Mouse (Mus musculus) heart, adult 9 months (tissue): ENCODE results near the gene Dync2h1.
"Not testable (repeated sequence)": the region's sequence is repeated elsewhere in the genome, so short reads cannot be mapped to it uniquely, and the experiment has no call there.

ENCODE experiments used
- DNase-seq, 2 experiments: peaks; one replicate each; pipeline ENCODE4 v3.0.0; 2022; ENCODE audit warnings: low spot score in 2 of 2

Gene Dync2h1

DNA sequence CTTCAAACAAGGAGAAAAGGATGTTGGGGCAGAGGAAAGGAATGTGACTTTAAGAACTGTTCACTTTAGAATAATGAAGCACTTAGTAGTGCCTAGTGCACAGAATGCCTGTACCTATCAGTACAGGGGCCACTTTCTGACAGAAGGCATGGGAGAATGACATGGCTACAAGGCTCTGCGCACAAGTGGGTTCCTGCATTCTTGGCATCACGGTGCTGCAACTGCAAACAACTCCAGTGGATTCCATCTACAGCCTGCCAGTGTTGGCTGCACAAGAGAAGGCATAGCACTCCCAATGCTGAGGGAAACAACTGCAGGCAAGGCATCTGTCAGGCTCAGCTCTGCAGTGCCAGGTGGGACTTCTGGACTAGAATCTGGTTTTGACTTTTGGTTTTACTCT is 151.7 kb downstream of the Dync2h1 start:
- no peak for DNase-seq

- DNase-seq = no peak
These were observed 168.6 kb downstream of the Dync2h1 start for GRCm38 (mm10) chr9:7015600-7015999.

DNA sequence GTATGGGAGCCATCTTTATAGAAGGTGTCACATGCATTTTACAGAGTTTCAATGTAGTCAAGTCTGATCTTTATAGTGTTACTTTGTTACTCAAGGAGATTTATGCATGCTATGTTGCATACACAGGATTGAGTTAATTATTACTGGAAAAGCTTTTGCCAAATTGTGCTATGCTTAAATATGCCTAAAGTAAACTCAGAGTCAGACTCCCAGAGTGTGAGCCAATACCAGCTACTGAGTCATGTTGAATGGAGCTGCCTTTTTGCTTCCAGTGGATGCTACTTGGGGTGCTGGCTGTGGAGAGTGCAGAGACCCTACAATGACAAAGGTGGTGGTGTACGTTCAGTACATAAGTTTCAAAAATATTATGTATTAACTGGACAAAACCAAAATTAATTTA is 169.5 kb downstream of the Dync2h1 start:
- DNase-seq = no peak

DNA sequence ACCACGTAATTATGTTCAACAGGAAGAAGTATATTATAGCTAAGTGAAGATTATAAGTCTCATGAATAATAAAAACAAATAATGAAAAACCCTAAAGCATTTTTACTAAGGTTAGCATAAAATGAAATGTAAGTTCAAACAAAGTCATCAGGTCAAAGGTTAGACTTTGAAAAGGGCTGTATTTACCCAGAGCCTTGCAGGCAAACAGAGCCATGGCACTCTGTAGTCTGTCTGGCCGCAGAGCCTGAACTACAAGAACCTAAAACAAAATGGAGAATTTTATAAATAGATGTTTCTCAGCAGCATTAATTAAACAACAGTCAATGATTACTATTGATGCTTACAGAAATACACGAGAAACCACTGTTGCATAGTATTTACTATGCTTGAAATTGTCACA is 174.5 kb downstream of the Dync2h1 start:
- no peak for DNase-seq

DNA sequence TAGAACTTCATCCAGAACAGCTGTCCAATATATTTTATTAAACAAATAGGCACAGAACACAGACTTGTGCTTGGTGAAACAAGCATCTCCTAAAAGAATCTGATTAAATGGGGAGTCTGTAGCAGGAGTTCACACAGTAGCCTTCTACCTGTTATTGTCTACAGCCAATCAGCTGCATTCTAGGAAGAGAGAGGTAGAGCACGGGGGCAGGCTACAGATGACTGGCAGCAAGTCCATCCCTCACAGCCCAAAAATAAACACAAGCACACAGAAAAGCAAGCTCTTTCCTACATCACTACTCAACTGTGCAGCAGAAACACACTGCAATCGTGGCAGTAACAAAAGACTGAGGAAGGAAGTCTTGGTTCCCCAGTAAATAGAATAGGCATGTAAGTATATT is 189.4 kb downstream of the Dync2h1 start:
- no peak for DNase-seq

GRCm38 (mm10) chr9:6994275-6994674 is 190.0 kb downstream of the Dync2h1 start:
- no peak for DNase-seq

- no peak for DNase-seq
These were observed 195.2 kb downstream of the Dync2h1 start for GRCm38 (mm10) chr9:6988893-6989685.

GRCm38 (mm10) chr9:6986161-6986560 is 198.1 kb downstream of the Dync2h1 start:
- DNase-seq = no peak

- DNase-seq = no peak
These were observed 215.1 kb downstream of the Dync2h1 start for GRCm38 (mm10) chr9:6969171-6969570.

GRCm38 (mm10) chr9:6965006-6965405 is 219.2 kb downstream of the Dync2h1 start:
- DNase-seq = no peak

DNA sequence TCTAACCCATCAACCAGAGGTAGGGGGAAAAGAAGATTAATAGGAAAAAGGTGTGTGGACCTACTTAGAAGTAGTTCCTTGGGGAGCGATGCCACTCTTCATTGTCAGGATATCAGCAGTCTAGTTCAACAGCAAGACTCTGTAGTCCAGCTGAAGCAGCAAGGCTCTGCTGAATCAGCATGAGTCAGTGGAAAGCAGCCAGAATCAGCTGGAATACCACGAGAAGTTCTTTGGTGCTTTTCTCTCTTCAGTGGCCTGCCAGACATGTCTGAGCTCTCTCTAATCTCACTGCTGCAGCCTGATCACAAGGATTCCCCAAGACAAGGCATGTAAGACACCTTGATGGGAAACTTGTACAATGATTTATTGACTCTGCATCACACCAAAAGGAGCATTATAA is 225.9 kb downstream of the Dync2h1 start:
- no peak for DNase-seq

- DNase-seq = no peak
These were observed 256.7 kb downstream of the Dync2h1 start for GRCm38 (mm10) chr9:6927399-6928035.

DNA sequence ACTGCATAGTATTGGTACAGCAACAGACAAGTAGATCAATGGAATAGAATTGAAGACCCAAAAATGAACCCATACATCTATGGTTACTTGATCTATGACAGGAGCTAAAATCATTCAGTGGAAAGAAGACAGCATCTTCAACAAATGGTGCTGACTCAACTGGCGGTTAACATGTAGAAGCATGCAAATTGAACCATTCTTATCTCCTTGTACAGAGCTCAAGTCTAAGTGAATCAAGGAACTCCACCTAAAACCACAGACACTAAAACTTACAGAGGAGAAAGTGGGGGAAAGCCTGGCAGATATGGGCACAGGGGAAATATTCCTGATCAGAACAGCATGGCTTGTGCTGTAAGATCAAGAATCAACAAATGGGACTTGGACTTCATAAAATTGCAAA is 270.8 kb downstream of the Dync2h1 start:
- no peak for DNase-seq

DNA sequence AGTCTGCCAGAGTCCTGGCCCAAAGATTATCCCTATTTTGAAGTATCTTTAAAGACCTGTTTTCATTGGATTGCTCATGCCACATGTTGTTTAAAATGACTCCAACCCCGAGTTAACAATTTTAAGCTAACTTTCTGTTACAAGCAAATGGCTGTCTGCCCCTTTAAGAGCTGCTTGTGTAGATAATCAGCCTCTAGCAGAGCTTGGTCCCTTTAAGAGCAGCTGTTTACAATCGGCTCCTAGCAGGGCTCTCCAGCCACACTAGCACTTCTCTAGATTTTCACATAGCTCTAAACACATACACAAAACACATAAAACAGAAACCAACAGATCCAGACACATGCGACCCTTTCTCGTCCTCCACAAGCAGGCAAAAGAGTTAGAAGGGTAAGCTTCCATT is 273.7 kb downstream of the Dync2h1 start:
- not testable (repeated sequence) for DNase-seq

GRCm38 (mm10) chr9:6901620-6902019 is 282.6 kb downstream of the Dync2h1 start:
- no peak for DNase-seq

GRCm38 (mm10) chr9:6891331-6891730 is 292.9 kb downstream of the Dync2h1 start:
- DNase-seq = no peak

GRCm38 (mm10) chr9:6881187-6881984 is 302.9 kb downstream of the Dync2h1 start:
- DNase-seq = no peak
